Mouse (Mus musculus): ENCODE measurements around the gene Gm20379. TPM values are rescaled to one million over a fixed set of nuclear protein-coding genes. Genes with fewer than 3 reads are reported as not detected.

The Gm20379 gene
- not detected for total RNA-seq (2023)

DNA sequence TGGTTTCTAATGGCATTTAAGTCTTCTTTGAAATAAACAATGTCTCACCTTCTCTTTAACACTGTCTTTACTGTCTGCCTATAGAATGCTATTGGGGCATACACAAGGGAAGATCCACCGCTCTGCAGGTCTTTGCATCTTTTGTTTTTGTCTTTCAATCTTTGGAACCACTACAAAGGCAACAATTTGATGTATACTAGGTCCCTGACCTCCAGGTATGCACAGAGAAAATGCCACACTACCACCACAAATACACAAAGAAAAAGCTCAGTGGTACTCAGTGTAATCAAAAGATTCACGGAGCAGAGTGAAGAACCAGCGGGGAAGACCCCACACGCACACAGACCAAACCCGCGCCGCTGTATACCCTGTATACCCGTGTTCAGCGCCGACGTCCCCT, at the start of gene Gm20379:
TSS of gene Gm20379 (plus strand) at position 301 of the 400 bp plus-strand sequence.

DNA sequence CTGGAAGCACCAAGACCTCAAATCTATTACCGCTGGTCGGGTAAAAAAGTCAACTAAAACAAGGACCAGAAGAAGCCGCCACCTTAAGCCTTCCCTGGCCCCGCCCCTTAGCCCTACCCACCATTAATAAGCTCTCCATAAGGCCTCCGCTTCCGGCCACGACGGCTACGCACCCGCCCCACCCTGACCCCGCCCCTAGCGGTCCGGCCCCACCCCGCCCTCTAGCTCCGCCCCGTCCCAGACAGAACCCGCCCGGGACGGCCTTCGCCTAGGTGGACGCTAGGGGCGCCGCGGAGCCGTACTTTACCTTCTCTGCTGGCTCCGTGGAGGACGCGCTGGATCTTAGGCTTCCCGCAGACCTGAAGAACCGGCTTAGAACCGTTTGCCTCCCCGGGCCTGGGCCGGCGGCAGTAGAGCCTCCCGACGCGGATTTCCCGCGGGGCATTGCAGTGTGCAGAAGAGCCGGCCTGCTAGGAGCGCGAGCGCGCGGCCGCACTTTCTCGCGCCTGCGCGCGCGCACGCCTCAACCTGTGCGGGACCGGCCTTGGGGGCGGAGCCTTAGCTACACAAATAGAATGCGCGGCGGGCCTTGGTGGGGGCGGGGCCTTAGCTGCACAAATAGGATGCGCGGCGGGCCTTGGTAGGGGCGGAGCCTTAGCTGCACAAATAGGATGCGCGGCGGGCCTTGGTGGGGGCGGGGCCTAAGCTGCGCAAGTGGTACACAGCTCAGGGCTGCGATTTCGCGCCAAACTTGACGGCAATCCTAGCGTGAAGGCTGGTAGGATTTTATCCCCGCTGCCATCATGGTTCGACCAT, 48.9 kb downstream of the Gm20379 start, which contains the start of the genes Dhfr and Msh3:
TSS of gene Dhfr (plus strand) at position 271 of the 816 bp plus-strand sequence.
TSS of gene Msh3 (minus strand) at position 548 of the 816 bp plus-strand sequence.

Other genes starting within 250 kb of the Gm20379 start
- gene Rasgrf2, start 174.3 kb upstream of the Gm20379 start, total RNA-seq (2023) = 21.2 TPM
- 1.3 TPM for gene Dhfr, start 48.7 kb downstream of the Gm20379 start, total RNA-seq (2023)
- 49.0 TPM for gene Msh3, start 49.0 kb downstream of the Gm20379 start, total RNA-seq (2023)
- gene Ankrd34b, start 119.9 kb downstream of the Gm20379 start, total RNA-seq (2023) = not detected
- gene Fam151b, start 178.0 kb downstream of the Gm20379 start, total RNA-seq (2023) = 3.5 TPM
- gene Zfyve16, start 224.9 kb downstream of the Gm20379 start, total RNA-seq (2023) = 28.4 TPM